Mouse (Mus musculus): ENCODE measurements around the gene Dclre1a.
A peak's percentile ranks its signal among the peaks of the same experiment; 100 is the strongest.

Dclre1a gene

GRCm38 (mm10) chr19:56547456-56548229 is at the start of gene Dclre1a:
Gene Dclre1a, minus strand, starts transcription at chr19:56548222.
- peak; percentile 72 for DNase-seq (ENCODE audit: extremely low read depth, insufficient read length, low spot score)

GRCm38 (mm10) chr19:56592472-56592871 is 44.5 kb upstream of the Dclre1a start:
- no peak for DNase-seq (ENCODE audit: extremely low read depth, insufficient read length, low spot score)

GRCm38 (mm10) chr19:56590250-56590649 is 42.2 kb upstream of the Dclre1a start:
- DNase-seq (ENCODE audit: extremely low read depth, insufficient read length, low spot score) = no peak

GRCm38 (mm10) chr19:56589455-56589854 is 41.4 kb upstream of the Dclre1a start:
- DNase-seq (ENCODE audit: extremely low read depth, insufficient read length, low spot score) = no peak

- DNase-seq (ENCODE audit: extremely low read depth, insufficient read length, low spot score) = no peak
Measured at GRCm38 (mm10) chr19:56589008-56589407, 41.0 kb upstream of the Dclre1a start.

GRCm38 (mm10) chr19:56588205-56588626 is 40.2 kb upstream of the Dclre1a start:
- peak; percentile 90 for DNase-seq (ENCODE audit: extremely low read depth, insufficient read length, low spot score)

- no peak for DNase-seq (ENCODE audit: extremely low read depth, insufficient read length, low spot score)
Measured at GRCm38 (mm10) chr19:56586320-56586719, 38.3 kb upstream of the Dclre1a start.

GRCm38 (mm10) chr19:56584288-56584687 is 36.3 kb upstream of the Dclre1a start:
- no peak for DNase-seq (ENCODE audit: extremely low read depth, insufficient read length, low spot score)

- no peak for DNase-seq (ENCODE audit: extremely low read depth, insufficient read length, low spot score)
Measured at GRCm38 (mm10) chr19:56583785-56584184, 35.8 kb upstream of the Dclre1a start.

- DNase-seq (ENCODE audit: extremely low read depth, insufficient read length, low spot score) = no peak
Measured at GRCm38 (mm10) chr19:56581981-56582380, 34.0 kb upstream of the Dclre1a start.

GRCm38 (mm10) chr19:56577801-56578200 is 29.8 kb upstream of the Dclre1a start:
- no peak for DNase-seq (ENCODE audit: extremely low read depth, insufficient read length, low spot score)

GRCm38 (mm10) chr19:56573184-56573583 is 25.2 kb upstream of the Dclre1a start:
- DNase-seq (ENCODE audit: extremely low read depth, insufficient read length, low spot score) = no peak

- no peak for DNase-seq (ENCODE audit: extremely low read depth, insufficient read length, low spot score)
Measured at GRCm38 (mm10) chr19:56571913-56572312, 23.9 kb upstream of the Dclre1a start.

GRCm38 (mm10) chr19:56571234-56571633 is 23.2 kb upstream of the Dclre1a start:
- no peak for DNase-seq (ENCODE audit: extremely low read depth, insufficient read length, low spot score)

- DNase-seq (ENCODE audit: extremely low read depth, insufficient read length, low spot score) = no peak
Measured at GRCm38 (mm10) chr19:56570781-56571180, 22.8 kb upstream of the Dclre1a start.

GRCm38 (mm10) chr19:56566940-56567339 is 18.9 kb upstream of the Dclre1a start:
- no peak for DNase-seq (ENCODE audit: extremely low read depth, insufficient read length, low spot score)

- DNase-seq (ENCODE audit: extremely low read depth, insufficient read length, low spot score) = no peak
Measured at GRCm38 (mm10) chr19:56566041-56566440, 18.0 kb upstream of the Dclre1a start.

GRCm38 (mm10) chr19:56565358-56565757 is 17.3 kb upstream of the Dclre1a start:
- DNase-seq (ENCODE audit: extremely low read depth, insufficient read length, low spot score) = no peak

GRCm38 (mm10) chr19:56563469-56563868 is 15.4 kb upstream of the Dclre1a start:
- no peak for DNase-seq (ENCODE audit: extremely low read depth, insufficient read length, low spot score)

GRCm38 (mm10) chr19:56562433-56563138 is 14.6 kb upstream of the Dclre1a start:
- no peak for DNase-seq (ENCODE audit: extremely low read depth, insufficient read length, low spot score)

- DNase-seq (ENCODE audit: extremely low read depth, insufficient read length, low spot score) = no peak
Measured at GRCm38 (mm10) chr19:56555972-56556371, 8.0 kb upstream of the Dclre1a start.

- no peak for DNase-seq (ENCODE audit: extremely low read depth, insufficient read length, low spot score)
Measured at GRCm38 (mm10) chr19:56553177-56553576, 5.2 kb upstream of the Dclre1a start.

Data from 3134 (cell line).